Mouse (Mus musculus) stomach, postnatal 0 days (tissue): Measurements from ENCODE around the gene Tmem88b.

Experiments
- CTCF ChIP-seq: IDR thresholded peaks from 2 replicates; pipeline ENCODE4 v1.5.1; 2016; ENCODE audit warnings: antibody characterized with exemption, low read depth, mild to moderate bottlenecking, moderate library complexity
- EP300 ChIP-seq: optimal IDR thresholded peaks from 2 replicates; pipeline ENCODE3; 2016; ENCODE audit warnings: antibody characterized with exemption

DNA sequence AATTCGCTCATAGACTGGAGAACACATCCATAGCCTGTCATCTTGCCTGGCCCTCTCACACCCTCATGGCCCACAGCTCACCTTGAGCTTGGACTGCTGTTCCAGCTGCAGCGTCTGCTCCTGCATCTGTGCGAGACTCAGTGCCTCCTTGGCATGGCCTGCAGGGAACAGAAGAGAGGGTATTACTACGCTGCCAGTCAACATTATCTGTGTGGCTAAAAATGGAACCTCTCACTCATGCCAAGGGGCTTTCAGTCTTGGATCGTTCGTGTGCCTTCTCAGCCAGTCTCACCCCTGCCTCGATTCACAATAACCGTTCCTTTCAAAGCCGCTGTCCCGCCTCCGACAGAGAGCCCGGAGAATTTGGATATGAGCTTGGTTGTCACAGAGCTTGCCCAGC is 28.7 kb downstream of the Tmem88b start:
- TF ChIP-seq CTCF (no peak), EP300 (no peak)
